Mouse (Mus musculus) erythroblast, embryonic 14.5 days (primary cell): ENCODE results near the gene Araf. TPM values are rescaled to one million over a fixed set of nuclear protein-coding genes. Genes with fewer than 3 reads are reported as not detected.

Source experiments
- H3K27me3 ChIP-seq: 2 replicates; pipeline ENCODE4 v1.6.1; 2012; ENCODE audit warnings: inconsistent platforms; ENCODE audit not compliant: control insufficient read depth
- H3K36me3 ChIP-seq: 2 replicates; pipeline ENCODE4 v1.6.1; 2012; ENCODE audit warnings: mild to moderate bottlenecking, inconsistent platforms; ENCODE audit not compliant: control insufficient read depth
- H3K4me1 ChIP-seq: 2 replicates; pipeline ENCODE4 v1.6.1; 2012; ENCODE audit warnings: inconsistent platforms; ENCODE audit not compliant: control insufficient read depth
- H3K4me3 ChIP-seq: replicated peaks from 2 replicates; pipeline ENCODE3; 2012; ENCODE audit warnings: moderate library complexity, mild to moderate bottlenecking, inconsistent platforms
- H3K9me3 ChIP-seq: 2 replicates; pipeline ENCODE4 v1.6.1; 2012; ENCODE audit warnings: low read length, inconsistent platforms, mixed read lengths; ENCODE audit not compliant: control insufficient read depth
- GATA1 ChIP-seq: IDR thresholded peaks from 2 replicates; pipeline ENCODE4 v1.6.1; 2012; ENCODE audit warnings: low read length, inconsistent platforms, mixed read lengths
- TAL1 ChIP-seq: IDR thresholded peaks from 3 replicates; pipeline ENCODE4 v1.6.1; 2012; ENCODE audit warnings: low read length, inconsistent platforms, mixed read lengths
- polyA plus RNA-seq: library from polyadenylated mRNA; stranded (reverse); fragments of >175 nt; gene quantifications from 2 replicates; pipeline ENCODE4 v1.2.3, GENCODE M21; 2012

The Araf gene
- polyA plus RNA-seq, 1 experiment = 1.1 TPM

- H3K27me3 ChIP-seq = no peaks in the 10 kb centered on the region
- no peaks in the 10 kb centered on the region; the same call in 1 of the 2 replicates for H3K4me1 ChIP-seq
- TF ChIP-seq GATA1 = no peak
- H3K9me3 ChIP-seq = no peaks in the 10 kb centered on the region
- H3K4me3 ChIP-seq = no peak overlapping the region
- H3K36me3 ChIP-seq = peaks cover 8% of the 10 kb centered on the region
Measured at GRCm38 (mm10) chrX:20863161-20864101, 65.8 kb downstream of the Araf start.

DNA sequence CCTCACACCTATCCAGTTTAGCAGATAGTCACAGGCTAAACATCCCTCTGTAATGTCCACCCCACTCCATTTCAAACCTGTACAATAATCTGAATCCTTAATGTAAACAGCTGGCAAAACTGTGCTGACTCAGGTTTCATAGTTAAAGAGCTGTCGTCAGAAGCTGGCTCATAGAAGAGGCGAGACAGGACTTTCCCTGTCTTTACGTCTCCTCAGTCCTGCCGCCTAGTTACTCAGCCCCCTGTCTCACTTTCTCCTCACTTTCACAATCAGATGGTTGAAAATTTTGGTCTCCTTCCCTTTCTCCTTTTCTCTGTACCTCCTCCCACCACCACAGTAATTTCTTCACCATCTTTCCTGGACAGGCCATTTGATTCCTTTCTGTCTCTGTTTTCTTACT, 70.5 kb downstream of the Araf start:
- H3K27me3 ChIP-seq = peaks cover 15% of the 10 kb centered on the region
- no peak overlapping the region for H3K4me3 ChIP-seq
- no peaks in the 10 kb centered on the region for H3K9me3 ChIP-seq
- H3K36me3 ChIP-seq = no peaks in the 10 kb centered on the region
- H3K4me1 ChIP-seq = no peaks in the 10 kb centered on the region
- TF ChIP-seq TAL1 = no peak
- no peak for TF ChIP-seq GATA1

GRCm38 (mm10) chrX:20869203-20869602, 71.6 kb downstream of the Araf start:
- no peak overlapping the region for H3K4me3 ChIP-seq
- peaks cover 15% of the 10 kb centered on the region for H3K27me3 ChIP-seq
- H3K4me1 ChIP-seq = no peaks in the 10 kb centered on the region
- H3K36me3 ChIP-seq = no peaks in the 10 kb centered on the region
- TF ChIP-seq TAL1 (no peak), GATA1 (no peak)
- H3K9me3 ChIP-seq = no peaks in the 10 kb centered on the region

DNA sequence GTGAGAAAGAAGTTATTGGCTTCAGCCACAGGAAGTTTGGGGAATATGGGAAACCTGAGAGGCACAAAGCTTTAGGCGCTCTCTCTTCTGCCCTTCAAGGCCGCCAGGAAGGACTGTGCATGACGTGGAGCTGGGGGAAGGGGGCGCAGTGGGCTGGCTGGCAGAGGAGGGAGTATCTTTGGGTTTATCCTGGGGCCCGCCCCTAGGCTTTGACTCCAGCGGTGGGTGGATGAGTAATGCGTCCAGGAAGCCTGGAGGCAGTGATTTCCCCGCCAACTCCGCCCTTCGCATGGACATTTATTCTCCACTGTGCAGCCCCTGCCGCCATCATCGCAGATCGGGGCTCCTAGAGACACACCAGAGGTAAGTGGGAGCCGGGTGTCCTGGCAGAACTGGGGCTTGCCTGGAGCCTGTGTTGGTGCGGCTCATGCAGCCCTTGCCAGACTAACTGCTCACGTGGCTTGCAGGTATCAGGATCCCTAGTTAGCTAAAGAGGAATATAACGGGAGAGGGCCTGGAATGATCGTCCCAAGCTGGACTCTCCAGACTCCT, 72.4 kb downstream of the Araf start, which contains the start of gene Timp1:
Gene Timp1, plus strand, starts transcription at position 205 of the 552 bp plus-strand sequence.
- H3K27me3 ChIP-seq = peaks cover 15% of the 10 kb centered on the region
- H3K4me1 ChIP-seq = no peaks in the 10 kb centered on the region
- H3K9me3 ChIP-seq = no peaks in the 10 kb centered on the region
- TF ChIP-seq GATA1 (no peak), TAL1 (no peak)
- H3K4me3 ChIP-seq = no peak within 1 kb of the TSS
- no peaks in the 10 kb centered on the region for H3K36me3 ChIP-seq

DNA sequence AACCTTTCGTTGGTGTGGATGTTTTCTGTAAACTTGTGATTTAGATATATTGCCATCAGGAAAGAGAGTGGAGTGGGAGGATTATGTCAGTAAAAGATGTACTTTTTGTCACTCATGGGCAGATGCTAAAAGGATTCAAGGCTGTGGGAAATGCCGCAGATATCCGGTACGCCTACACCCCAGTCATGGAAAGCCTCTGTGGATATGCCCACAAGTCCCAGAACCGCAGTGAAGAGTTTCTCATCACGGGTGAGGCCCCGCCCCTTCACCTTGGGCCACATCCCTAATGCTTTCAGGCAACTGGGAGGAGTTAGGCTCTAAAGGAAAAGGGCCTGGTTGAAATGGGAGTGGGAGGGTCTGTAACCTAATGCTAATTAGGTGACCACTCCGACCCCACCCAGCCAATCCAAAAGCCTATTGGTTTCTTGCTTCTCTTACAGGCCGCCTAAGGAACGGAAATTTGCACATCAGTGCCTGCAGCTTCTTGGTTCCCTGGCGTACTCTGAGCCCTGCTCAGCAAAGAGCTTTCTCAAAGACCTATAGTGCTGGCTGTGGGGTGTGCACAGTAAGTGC, 75.4 kb downstream of the Araf start:
- TF ChIP-seq GATA1 (no peak), TAL1 (no peak)
- Histone ChIP-seq H3K4me3 (no peak overlapping the region), H3K9me3 (no peaks in the 10 kb centered on the region), H3K36me3 (no peaks in the 10 kb centered on the region), H3K4me1 (no peaks in the 10 kb centered on the region), H3K27me3 (peaks cover 15% of the 10 kb centered on the region)

DNA sequence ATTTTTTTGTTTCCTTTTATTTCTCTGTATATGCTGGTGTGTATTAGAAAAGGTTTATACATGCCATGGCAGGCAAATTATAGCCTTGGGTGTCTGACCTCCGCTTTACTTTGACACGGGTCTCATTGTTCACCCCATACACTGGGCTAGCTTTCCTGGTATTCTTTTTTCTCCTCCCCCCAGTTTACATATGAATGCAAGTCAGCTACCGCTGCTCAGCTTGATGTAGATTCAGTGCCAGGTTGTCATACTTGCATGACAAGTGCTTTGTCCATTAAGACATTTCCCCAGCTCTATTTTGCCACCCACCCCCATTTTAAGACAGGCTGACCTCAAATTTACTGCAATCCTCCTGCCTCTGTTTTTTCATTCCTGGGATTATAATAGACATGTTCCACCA, 77.6 kb downstream of the Araf start:
- peaks cover 2% of the 10 kb centered on the region for H3K27me3 ChIP-seq
- H3K36me3 ChIP-seq = no peaks in the 10 kb centered on the region
- no peaks in the 10 kb centered on the region for H3K9me3 ChIP-seq
- TF ChIP-seq GATA1 (no peak), TAL1 (no peak)
- no peaks in the 10 kb centered on the region for H3K4me1 ChIP-seq
- H3K4me3 ChIP-seq = no peak overlapping the region

- Histone ChIP-seq H3K4me3 (no peak overlapping the region), H3K36me3 (no peaks in the 10 kb centered on the region)
- no peak for TF ChIP-seq TAL1
- peak; percentile 22; the same call in 1 of the 2 replicates for TF ChIP-seq GATA1
Measured at GRCm38 (mm10) chrX:20910074-20910473, 112.5 kb downstream of the Araf start.

More at GRCm38 (mm10) chrX:20910074-20910473, 112.5 kb downstream of the Araf start:
- H3K27me3 ChIP-seq = peaks cover 4% of the 10 kb centered on the region; the same call in 1 of the 2 replicates
- peaks cover 10% of the 10 kb centered on the region for H3K4me1 ChIP-seq
- no peaks in the 10 kb centered on the region for H3K9me3 ChIP-seq

Other genes starting within 250 kb of the Araf start
- not detected in 2 replicates for gene Rgn, start 248.0 kb upstream of the Araf start, polyA plus RNA-seq
- 5.8 and 5.9 TPM in 2 replicates for gene Rbm10, start 180.3 kb upstream of the Araf start, polyA plus RNA-seq
- 85.0 and 139 TPM in 2 replicates for gene Ndufb11, start 180.2 kb upstream of the Araf start, polyA plus RNA-seq
- gene Uba1, start 139.5 kb upstream of the Araf start, polyA plus RNA-seq = 9.2 and 16.3 TPM in 2 replicates
- gene Cdk16, start 109.9 kb upstream of the Araf start, polyA plus RNA-seq = 21.2 and 23.7 TPM in 2 replicates
- 0.04 and 0.11 TPM in 2 replicates for gene Usp11, start 93.9 kb upstream of the Araf start, polyA plus RNA-seq
- not detected in 2 replicates for gene Timp1, start 72.4 kb downstream of the Araf start, polyA plus RNA-seq
- gene Syn1, start 123.2 kb downstream of the Araf start, polyA plus RNA-seq = not detected in 2 replicates
- 1.6 and 1.9 TPM in 2 replicates for gene Cfp, start 133.7 kb downstream of the Araf start, polyA plus RNA-seq
- gene Elk1, start 152.8 kb downstream of the Araf start, polyA plus RNA-seq = 0.11 and 0.17 TPM in 2 replicates
- gene Uxt, start 164.2 kb downstream of the Araf start, polyA plus RNA-seq = 1.6 and 2.8 TPM in 2 replicates